Mouse (Mus musculus) spleen, adult 2 months (tissue): Measurements from ENCODE around the gene Fam178b. TPM values are rescaled to one million over a fixed set of nuclear protein-coding genes. Genes with fewer than 3 reads are reported as not detected.
"Not testable (repeated sequence)": the region's sequence is repeated elsewhere in the genome, so short reads cannot be mapped to it uniquely, and the experiment has no call there.

Source experiments
- DNase-seq, 2 experiments: peaks; one replicate each; pipeline versions ENCODE4 v3.0.0 to v3.0.0-alpha.2; 2012 to 2021; ENCODE audit warnings: low spot score in 2 of 2, low read depth in 1 of 2
- H3K27ac ChIP-seq: fragments of 200-500 bp; 2 replicates; pipeline ENCODE4 v1.5.1; 2012; ENCODE audit warnings: low read length, inconsistent platforms; ENCODE audit not compliant: insufficient read depth
- H3K27me3 ChIP-seq: fragments of 200-500 bp; 2 replicates; pipeline ENCODE4 v1.6.1; 2012; ENCODE audit warnings: mild to moderate bottlenecking, moderate library complexity, low read length, inconsistent platforms; ENCODE audit not compliant: control insufficient read depth, insufficient read depth
- H3K36me3 ChIP-seq: fragments of 200-500 bp; 2 replicates; pipeline ENCODE4 v1.6.1; 2012; ENCODE audit warnings: mild to moderate bottlenecking, low read length, inconsistent platforms; ENCODE audit not compliant: control insufficient read depth, insufficient read depth
- H3K4me1 ChIP-seq: fragments of 200-500 bp; 2 replicates; pipeline ENCODE4 v1.6.1; 2011; ENCODE audit warnings: inconsistent platforms; ENCODE audit not compliant: control insufficient read depth, insufficient read depth, insufficient read length
- H3K4me3 ChIP-seq: fragments of 200-500 bp; 2 replicates; pipeline ENCODE4 v1.5.1; 2011; ENCODE audit warnings: mild to moderate bottlenecking, inconsistent platforms; ENCODE audit not compliant: insufficient read depth, insufficient read length; ENCODE audit errors: extremely low read depth
- CTCF ChIP-seq: fragments of 200-500 bp; IDR thresholded peaks from 2 replicates; pipeline ENCODE4 v1.5.1; 2011; ENCODE audit warnings: mild to moderate bottlenecking, inconsistent platforms; ENCODE audit not compliant: insufficient read depth, insufficient read length, insufficient replicate concordance; ENCODE audit errors: extremely low read depth
- POLR2A ChIP-seq: fragments of 200-500 bp; IDR thresholded peaks from 2 replicates; pipeline ENCODE4 v1.6.1; 2011; ENCODE audit warnings: low read depth, low read length, inconsistent platforms
- WGBS: fragments of 180-500 bp; shearing (Covaris S2); methylation state at CpG from one replicate; pipeline ENCODE4 v1.1.7; 2018; 5-methylcytosine and 5-hydroxymethylcytosine counted together
- polyA plus RNA-seq: library from polyadenylated mRNA; depleted of rRNA; stranded (reverse); fragments of >200 nt; gene quantifications from 2 replicates; pipeline ENCODE4 v1.2.3, GENCODE M21; 2012

Gene Fam178b
- polyA plus RNA-seq, 1 experiment = 1.1 TPM

DNA sequence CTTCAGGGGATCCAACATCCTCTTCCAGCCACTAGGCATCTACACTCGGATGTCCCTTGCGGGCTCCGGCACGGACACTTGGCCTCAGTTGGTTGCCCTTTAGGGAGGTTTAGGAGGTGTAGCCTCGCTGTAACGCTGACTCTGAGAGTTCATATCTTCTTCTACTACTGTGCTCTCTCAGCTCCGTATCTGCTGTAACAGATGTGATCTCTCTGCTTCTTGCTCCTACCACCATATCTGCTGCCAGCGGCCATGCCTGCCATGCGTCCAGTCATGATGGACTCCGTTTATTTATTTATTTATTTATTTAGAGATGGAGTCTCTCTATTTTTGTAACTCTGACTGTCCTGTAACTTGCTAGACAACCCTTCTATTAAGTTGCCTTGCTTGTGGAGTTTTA is 11.7 kb downstream of the Fam178b start:
- Histone ChIP-seq H3K27ac (no peak overlapping the region), H3K27me3 (no peaks in the 10 kb centered on the region), H3K36me3 (no peaks in the 10 kb centered on the region), H3K4me1 (no peaks in the 10 kb centered on the region), H3K4me3 (no peak overlapping the region)
- no peak for TF ChIP-seq POLR2A
- no peak for TF ChIP-seq CTCF
- 91% methylated on average over 10 of the region's 10 CpGs for WGBS
- no peak for DNase-seq

GRCm38 (mm10) chr1:36670256-36670655 is 12.7 kb downstream of the Fam178b start:
- Histone ChIP-seq H3K4me1 (no peaks in the 10 kb centered on the region), H3K36me3 (no peaks in the 10 kb centered on the region), H3K4me3 (no peak overlapping the region), H3K27me3 (no peaks in the 10 kb centered on the region), H3K27ac (no peak overlapping the region)
- no peak for DNase-seq
- TF ChIP-seq POLR2A (no peak), CTCF (no peak)
- WGBS = 61% methylated on average over 4 of the region's 4 CpGs

DNA sequence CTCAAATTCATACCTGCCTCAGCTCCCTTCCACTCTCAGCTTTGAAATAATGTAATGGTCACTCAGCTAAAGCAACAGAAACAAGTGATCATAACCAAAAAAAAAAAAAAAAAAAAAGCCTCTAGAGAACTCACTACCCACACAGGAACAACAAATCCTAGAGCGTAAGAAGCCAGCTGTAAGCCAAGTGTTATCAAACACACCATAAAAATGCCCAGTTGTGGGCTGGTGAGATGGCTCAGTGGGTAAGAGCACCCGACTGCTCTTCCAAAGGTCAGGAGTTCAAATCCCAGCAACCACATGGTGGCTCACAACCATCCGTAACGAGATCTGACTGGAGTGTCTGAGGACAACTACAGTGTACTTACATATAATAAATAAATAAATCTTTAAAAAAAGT is 15.0 kb downstream of the Fam178b start:
- H3K4me1 ChIP-seq, H3K4me3 ChIP-seq, H3K27me3 ChIP-seq, H3K36me3 ChIP-seq, H3K27ac ChIP-seq, DNase-seq: not testable (repeated sequence)
- 89% methylated on average over 4 of the region's 4 CpGs for WGBS

- no peak for TF ChIP-seq CTCF
- no peak for TF ChIP-seq POLR2A
- Histone ChIP-seq H3K36me3 (no peaks in the 10 kb centered on the region), H3K4me3 (no peak overlapping the region), H3K27ac (no peak overlapping the region), H3K27me3 (no peaks in the 10 kb centered on the region), H3K4me1 (no peaks in the 10 kb centered on the region)
- WGBS = 94% methylated on average over 4 of the region's 4 CpGs
- DNase-seq = no peak
Measured at GRCm38 (mm10) chr1:36665934-36666333, 17.0 kb downstream of the Fam178b start.

DNA sequence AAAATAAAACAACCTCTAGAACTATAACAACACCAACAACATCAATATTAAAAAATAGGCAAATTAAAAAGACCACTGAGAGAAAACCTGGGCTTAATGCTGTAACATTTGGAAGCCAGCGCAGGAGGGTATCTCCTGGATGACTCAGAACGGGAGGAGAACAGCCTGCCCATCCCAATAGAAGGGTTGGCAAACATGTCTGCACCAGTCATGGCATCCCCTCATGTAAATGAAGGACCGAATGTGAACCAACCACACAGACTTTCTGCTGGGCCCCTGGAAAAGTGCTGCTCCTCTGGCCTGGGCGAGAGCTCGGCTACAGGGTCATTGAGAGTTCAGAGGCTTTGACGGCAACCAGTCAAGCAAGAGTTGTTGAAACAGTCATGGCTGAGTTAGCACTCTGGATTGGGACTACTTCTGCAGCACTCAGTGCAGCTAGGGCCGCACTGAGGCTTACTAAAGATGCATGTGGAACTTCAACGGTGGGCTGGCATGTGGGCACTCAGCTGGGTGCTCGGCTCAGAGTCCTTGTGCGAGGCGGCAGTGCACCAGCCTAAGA is 17.7 kb downstream of the Fam178b start:
- Histone ChIP-seq H3K36me3 (no peaks in the 10 kb centered on the region), H3K27me3 (no peaks in the 10 kb centered on the region), H3K4me3 (no peak overlapping the region), H3K27ac (no peak overlapping the region), H3K4me1 (no peaks in the 10 kb centered on the region)
- no peak for DNase-seq
- WGBS = 93% methylated on average over 11 of the region's 11 CpGs
- no peak for TF ChIP-seq CTCF
- no peak for TF ChIP-seq POLR2A

- no peaks in the 10 kb centered on the region for H3K4me1 ChIP-seq
- H3K27ac ChIP-seq = no peak overlapping the region
- no peaks in the 10 kb centered on the region for H3K36me3 ChIP-seq
- 51% methylated on average over 4 of the region's 4 CpGs for WGBS
- DNase-seq = no peak
- no peak overlapping the region for H3K4me3 ChIP-seq
- TF ChIP-seq CTCF (no peak), POLR2A (no peak)
- no peaks in the 10 kb centered on the region for H3K27me3 ChIP-seq
Measured at GRCm38 (mm10) chr1:36664457-36664856, 18.5 kb downstream of the Fam178b start.

- no peak overlapping the region for H3K4me3 ChIP-seq
- H3K4me1 ChIP-seq = no peaks in the 10 kb centered on the region
- WGBS = 81% methylated on average over 7 of the region's 7 CpGs
- H3K27ac ChIP-seq = no peak overlapping the region
- TF ChIP-seq CTCF (no peak), POLR2A (no peak)
- DNase-seq = no peak
- H3K36me3 ChIP-seq = no peaks in the 10 kb centered on the region
- H3K27me3 ChIP-seq = no peaks in the 10 kb centered on the region
Measured at GRCm38 (mm10) chr1:36658621-36659399, 24.2 kb downstream of the Fam178b start.
